Mouse (Mus musculus) cerebellum, adult 11 months (tissue): ENCODE data around the gene Tmf1.
A peak's percentile ranks its signal among the peaks of the same experiment; 100 is the strongest.

ENCODE experiments used
- DNase-seq: peaks from one replicate; pipeline ENCODE4 v3.0.0; 2022

The Tmf1 gene

DNA sequence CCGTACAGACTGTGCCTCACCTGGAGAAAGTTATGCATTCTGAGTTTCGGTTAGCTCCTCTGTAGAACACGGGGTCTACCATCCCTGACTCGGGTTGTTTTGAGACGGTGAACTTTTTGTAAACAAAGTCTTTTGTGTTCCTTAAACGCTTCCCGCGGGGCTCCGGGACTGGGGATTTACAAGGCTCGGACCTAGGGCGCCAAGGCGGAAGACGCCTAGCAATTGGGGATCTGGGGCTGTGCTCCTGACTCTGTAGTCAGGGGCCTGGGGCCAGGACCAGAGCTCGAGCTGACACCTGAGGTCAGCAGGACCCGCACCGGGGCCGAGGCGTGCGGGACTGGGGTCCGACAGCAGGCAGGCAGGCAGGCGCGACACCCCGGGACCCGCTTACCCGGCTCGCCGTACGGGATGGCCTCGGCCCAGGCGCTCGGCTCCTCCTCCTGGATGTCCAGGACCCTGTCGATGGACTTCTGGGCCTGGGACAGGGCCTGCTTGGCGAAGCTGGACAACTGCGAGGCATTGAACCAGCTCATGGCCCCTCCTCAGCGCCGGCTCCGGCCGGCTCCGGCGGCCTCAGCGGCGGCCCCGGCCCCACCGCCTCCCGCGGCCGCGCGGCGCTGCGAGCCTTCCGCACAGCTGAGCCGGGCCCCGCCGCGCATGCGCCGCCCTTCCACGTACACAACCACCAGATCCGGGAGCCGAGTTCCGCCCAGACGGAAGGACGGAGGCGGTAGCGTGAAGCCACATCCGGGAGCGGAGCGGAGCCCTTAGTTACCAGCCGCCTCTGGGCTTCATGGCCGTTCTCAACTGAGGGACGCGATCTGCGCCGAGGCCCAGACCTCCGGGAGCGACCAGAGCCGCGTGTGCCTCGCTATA, at the start of gene Tmf1:
Tmf1 (minus strand) TSS at position 632 of the 876 bp plus-strand sequence.
- DNase-seq = peak; percentile 93

GRCm38 (mm10) chr6:97227067-97227847, 48.3 kb upstream of the Tmf1 start:
- no peak for DNase-seq

DNA sequence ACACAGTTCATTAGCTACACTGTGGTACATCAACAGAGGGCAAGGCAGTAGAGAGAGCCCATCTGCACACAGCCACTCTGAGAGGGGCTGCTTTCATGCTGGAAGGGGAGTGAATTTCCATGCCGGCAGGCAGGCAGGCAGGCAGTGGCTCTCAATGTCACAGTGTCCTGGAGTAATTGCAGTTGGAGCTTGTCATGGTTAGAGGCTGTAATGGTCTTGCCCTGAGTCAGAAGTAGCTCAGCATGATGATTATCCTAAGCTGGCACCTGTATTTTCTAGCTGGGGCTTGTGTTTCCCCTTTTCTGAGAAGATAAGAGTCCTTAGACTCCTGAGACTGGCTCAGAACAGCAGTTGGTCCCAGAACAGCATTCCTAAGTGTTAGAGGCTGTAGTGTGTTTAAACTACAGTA, 47.2 kb upstream of the Tmf1 start:
- DNase-seq = no peak

- no peak for DNase-seq
Observed at GRCm38 (mm10) chr6:97224505-97224904, 45.6 kb upstream of the Tmf1 start.

DNA sequence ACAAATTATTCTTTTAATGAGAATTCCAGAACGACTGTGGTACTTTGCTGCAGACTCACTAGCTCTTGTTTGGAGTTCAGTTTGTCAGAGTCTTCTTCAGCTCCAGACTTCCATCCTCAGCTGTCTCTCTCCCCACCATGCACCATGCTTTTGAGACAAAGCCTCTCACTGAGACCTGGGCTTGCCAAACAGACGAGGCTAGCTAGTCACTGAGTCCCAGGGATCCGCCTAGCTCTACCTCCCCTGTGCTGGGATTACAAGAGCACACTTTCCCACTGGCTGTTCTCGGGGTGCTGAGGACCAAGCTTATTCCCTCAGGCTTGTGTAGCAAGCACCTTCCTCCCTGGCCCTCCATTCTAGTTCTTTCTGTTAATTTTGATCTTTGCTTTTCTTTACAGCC, 44.6 kb upstream of the Tmf1 start:
- no peak for DNase-seq

- DNase-seq = no peak
Observed at GRCm38 (mm10) chr6:97222931-97223467, 44.1 kb upstream of the Tmf1 start.

DNA sequence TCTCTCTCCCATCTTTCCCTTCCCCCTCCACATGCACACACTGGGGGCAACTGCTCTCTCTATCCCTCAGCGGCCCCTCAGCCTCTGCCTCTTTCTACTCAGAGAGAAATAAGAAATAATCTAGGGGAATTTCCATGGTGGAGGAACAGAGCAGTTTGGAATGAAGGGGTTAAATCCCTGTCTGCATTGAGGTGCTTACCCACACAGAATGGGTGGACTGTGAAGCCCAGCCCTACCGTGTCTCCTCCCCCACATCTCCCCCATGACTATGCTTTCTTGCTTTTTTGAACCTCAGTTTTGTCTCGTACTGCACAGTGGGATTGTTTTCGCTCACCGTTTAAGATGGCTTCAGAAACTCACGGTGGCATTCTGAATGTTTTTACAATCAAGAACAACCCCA, 43.4 kb upstream of the Tmf1 start:
- DNase-seq = no peak

DNA sequence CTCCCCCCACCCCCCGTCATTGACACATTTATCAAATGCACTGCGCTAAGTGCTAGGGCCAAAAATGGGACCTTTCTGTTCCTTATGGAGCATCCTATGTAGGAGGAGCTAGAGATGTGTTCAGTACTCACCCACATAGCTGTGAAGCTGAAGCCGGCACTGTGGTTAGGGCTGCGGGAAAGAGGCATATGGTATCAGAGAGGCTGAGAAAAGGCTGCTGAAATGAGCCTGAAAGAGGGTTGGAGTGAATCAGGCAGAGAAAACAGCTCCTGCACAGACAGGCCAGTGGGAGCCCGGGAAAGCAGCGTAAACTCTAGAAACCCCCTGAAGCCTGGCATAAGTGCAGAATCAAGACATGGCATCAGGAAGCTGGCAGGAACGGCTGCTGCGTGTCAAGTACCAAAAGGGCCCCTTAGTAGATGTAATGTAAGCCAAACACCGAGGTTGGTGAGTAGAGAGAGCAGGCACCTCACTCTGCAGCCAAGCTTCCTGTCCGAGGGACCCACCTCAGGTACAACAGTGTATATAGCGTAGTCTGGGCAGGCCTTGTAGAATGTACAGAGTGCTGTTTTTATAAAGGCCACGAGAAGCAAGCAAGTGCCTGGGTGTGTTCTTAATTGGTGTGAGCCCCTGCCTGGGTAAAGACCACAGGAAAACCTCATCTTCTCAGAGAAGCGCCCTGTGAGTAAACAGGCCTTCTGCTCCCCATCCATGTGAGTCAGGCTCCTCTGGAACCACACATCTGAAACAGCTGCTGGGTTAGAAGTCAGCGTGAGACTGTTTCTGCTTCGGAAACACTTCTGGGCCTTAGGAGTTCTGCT, 42.5 kb upstream of the Tmf1 start:
- DNase-seq = no peak

GRCm38 (mm10) chr6:97220672-97221071, 41.8 kb upstream of the Tmf1 start:
- no peak for DNase-seq

DNA sequence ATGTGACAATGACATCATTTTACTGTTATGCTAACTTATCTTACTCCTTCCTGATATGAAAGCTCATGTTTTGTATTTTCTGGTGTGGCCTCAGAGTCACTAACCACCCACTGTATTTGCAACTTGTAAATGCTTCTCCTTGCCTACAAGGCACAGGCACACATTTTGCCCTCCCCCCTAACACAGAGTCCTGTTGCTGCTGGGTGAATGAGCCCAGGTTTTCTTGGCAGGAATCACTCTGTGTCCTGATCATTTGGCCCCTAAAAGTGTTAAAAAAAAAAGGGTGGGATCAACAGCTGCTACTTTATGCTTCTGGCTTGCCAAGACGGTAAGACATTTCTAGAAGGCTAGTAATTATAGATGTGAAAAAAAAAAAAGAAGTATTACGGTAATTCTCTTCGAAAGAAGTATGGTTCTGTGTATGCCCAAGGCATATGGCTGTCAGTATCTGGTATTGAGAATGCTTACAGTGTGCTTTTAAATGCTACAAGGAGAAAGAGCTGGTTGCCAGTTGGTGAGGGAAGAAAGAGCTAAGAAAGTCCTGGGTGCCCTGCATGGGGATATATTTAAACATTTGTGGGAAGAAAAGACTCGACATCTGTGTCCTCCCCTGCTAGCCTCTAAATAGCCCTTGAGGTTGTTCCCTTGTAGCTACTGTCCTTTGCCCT, 37.4 kb upstream of the Tmf1 start:
- no peak for DNase-seq

GRCm38 (mm10) chr6:97211981-97212380, 33.1 kb upstream of the Tmf1 start:
- peak; percentile 55 for DNase-seq

DNA sequence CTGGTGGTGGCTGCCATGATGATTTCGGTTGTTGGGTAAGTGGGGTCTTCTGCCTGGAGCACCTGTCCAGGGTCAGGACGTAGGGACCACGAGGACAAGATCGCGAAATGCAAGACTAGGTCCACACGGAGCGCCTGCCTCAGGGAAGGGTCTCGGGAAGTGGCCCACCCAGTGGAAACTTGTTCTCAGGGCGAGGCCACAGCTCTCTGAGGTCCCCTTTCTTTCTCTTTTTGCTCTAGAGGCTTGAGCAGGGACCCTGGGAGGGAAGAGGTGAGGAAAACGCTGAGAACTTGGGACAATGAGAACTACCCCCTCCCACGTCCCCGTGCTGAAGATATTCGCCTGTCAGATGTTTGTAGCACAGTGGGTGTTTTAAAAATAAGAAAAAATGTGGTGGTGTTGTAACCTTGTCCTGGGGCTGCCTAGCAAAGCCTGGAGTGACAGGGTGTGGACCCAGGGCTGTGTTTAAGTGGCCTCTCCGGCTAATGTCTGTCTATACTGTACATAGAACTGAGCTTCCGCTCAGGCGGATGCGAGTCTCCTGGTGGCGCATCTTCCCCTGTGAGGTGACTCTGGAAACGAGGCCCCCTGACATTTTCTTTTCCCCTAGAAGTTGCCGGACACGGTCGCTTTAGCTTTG, 32.2 kb upstream of the Tmf1 start:
- DNase-seq = no peak

GRCm38 (mm10) chr6:97210191-97210961, 31.5 kb upstream of the Tmf1 start, which contains the start of gene Arl6ip5:
Arl6ip5 (plus strand) TSS chr6:97210689.
- DNase-seq = peak; percentile 76

DNA sequence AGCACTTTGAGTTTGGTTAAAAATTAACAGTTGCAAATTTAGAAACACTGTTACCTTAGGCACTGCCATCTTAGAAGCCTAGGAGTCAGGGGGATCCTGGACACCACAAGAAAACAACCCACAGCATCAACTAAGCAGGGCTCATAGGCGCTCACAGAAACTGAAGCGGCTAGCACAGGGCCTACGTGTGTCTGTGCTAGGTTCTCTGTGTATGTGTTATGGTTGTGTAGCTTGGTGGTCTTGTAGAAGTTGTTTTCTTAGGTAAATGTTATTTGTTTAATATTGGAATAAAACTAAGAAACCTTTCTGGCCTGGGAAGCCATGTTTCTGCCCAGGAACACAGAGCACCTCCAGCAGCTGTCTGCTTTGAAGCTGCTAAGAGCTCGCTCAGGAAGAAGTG, 30.8 kb upstream of the Tmf1 start:
- DNase-seq = no peak

DNA sequence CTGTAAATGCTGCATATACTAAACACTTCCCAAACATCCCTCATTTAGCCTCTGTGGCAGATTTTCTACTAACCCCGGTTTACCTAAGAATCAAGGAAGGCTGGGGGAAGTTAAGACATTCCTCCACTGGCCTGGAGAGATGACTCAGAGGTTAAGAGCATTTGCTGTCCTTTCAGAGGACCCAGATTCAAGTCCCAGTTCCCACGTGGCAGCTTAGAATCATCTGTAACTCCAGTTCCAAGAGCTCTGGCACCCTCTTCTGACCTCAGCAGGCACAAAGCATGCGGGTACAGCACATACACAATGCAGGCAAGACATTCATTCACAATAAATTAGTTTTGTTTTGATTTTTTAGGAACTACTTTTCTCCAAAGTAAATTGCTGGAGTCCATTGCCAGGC, 30.3 kb upstream of the Tmf1 start:
- DNase-seq = no peak

DNA sequence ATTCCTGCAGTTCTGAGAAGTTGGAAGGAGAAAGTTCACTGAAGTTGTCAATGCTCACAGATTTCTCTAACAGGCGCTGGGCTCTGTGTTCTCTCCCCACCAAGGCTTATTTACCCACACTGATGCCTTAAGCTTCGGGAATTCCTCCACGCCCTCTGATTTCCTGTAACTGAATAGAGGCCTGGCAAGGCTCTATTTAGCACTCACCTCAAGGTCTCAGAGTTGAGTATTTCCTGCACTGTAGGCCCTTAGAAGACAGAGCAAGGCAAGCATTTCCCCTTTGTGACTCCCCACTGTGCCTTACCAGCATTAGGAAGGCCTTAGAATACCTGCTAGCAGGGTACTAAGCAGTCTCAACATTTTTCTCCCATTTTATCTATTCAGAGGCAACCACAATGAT, 29.5 kb upstream of the Tmf1 start:
- no peak for DNase-seq

DNA sequence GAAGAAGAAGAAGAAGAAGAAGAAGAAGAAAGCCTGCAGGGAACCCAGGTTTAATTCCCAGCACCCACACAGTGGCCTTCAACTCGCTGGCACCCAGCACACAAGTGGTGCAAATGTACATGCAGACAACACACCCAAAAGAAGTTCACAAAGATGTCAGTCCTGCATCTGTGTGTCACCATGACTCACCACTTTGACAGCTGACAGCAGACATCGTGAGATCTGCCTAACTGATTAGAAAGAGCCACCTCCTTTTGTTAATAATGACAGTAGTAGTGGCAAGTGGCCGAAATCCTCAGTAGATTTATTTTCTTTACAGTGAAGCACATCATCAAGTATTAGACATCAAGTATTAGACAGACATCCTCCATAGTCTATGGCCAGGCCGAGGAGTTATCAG, 28.2 kb upstream of the Tmf1 start:
- DNase-seq = no peak

DNA sequence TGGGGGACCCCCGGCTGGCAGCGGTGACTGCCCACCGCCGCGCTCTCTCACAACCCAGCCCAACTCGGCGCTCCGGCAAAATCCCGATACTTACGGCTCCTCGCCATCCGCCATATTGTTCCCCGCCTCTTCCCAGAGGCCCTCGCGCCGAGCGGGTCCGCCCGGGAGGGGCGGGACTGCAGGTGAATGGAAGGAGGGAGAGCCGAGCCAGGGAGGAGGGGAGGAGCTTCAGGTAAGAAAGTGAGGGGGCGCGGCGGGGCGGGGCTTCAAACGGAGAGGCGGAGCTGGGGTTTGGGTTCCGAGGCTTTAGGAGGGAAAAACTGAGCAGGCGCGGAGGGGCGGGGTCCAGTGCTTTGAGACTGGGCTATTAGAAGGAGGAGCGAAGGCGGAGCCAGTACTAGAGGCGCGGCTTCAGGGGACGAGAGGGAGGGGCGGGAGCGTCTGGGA, 26.5 kb upstream of the Tmf1 start, which contains the start of gene Uba3:
Uba3 (minus strand) TSS at position 209 of the 447 bp plus-strand sequence.
- peak; percentile 100 for DNase-seq

DNA sequence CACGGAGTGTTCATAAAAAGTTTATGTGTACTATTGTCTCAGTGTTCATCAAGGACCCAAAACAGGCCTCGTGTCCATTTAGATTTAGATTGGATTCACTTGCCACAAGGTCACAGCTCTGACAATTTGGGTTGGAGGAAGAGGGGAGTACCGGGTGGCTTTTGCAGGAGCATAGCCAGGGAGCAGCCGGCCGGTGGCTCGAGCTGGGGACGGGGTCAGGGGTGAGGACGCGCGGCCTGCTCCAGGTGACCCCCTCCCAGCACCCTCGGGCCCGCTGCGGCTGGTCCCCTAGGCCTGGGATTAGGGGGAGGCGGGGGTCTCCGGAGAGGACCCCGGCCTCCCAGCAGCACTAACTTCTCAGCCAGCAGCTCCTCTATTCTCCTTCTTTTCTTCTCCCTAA, 26.0 kb upstream of the Tmf1 start:
- peak; percentile 65 for DNase-seq

DNA sequence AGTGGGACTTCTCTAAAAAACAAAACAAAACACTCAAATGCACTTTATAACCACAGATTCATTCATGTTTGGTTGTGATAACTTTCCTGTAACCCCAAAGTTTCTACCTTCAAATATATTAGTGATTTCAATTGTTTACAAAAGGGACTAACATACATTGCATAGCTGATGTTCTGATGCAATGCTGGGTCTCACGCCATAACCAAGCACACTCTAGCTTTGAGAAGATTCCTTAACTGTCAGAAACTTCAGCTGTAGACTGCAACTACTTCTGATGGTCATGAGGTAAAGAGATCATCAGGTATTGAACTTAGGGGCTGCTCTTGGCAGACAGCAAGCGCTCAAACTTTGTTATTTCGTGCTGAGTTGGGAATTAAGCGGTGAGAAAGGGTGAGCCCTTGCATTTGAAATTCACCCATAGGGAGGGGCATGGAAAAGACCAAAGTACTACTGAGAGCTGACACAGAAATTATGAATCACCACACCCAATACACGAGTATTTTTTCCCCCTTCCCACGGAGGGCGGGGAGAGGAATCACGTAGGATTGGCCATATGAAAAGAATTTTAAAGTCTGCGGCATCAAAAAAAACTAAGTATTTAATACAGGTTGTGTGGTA, 25.4 kb upstream of the Tmf1 start:
- no peak for DNase-seq
